Mouse (Mus musculus): ENCODE data around the gene Eps8l2.
A peak's percentile ranks its signal among the peaks of the same experiment; 100 is the strongest.
"Not testable (repeated sequence)": the region's sequence is repeated elsewhere in the genome, so short reads cannot be mapped to it uniquely, and the experiment has no call there.

Eps8l2 gene

GRCm38 (mm10) chr7:141367358-141367757 lies 28.7 kb downstream of the Eps8l2 start:
- no peak for DNase-seq

- DNase-seq, result no peak
Measured at GRCm38 (mm10) chr7:141369918-141370317, 31.2 kb downstream of the Eps8l2 start.

GRCm38 (mm10) chr7:141371942-141372595 lies 33.4 kb downstream of the Eps8l2 start:
- DNase-seq, result no peak

GRCm38 (mm10) chr7:141373611-141374010 lies 34.9 kb downstream of the Eps8l2 start:
- no peak for DNase-seq

- DNase-seq, result no peak
Measured at GRCm38 (mm10) chr7:141374399-141374798, 35.7 kb downstream of the Eps8l2 start.

- DNase-seq, result no peak
Measured at GRCm38 (mm10) chr7:141379584-141379983, 40.9 kb downstream of the Eps8l2 start.

- no peak for DNase-seq
Measured at GRCm38 (mm10) chr7:141381068-141381835, 42.6 kb downstream of the Eps8l2 start.

- DNase-seq, result no peak
Measured at GRCm38 (mm10) chr7:141387807-141388486, 49.3 kb downstream of the Eps8l2 start.

- no peak for DNase-seq
Measured at GRCm38 (mm10) chr7:141388487-141389109, 49.9 kb downstream of the Eps8l2 start.

- peak; percentile 43 for DNase-seq
Measured at GRCm38 (mm10) chr7:141390326-141391259, 51.9 kb downstream of the Eps8l2 start.

- peak; percentile 97 for DNase-seq
Measured at GRCm38 (mm10) chr7:141391625-141392551, 53.2 kb downstream of the Eps8l2 start, which contains the start of gene Taldo1. Gene Taldo1, plus strand, starts transcription at chr7:141392199.

- DNase-seq, result no peak
Measured at GRCm38 (mm10) chr7:141392552-141393222, 54.0 kb downstream of the Eps8l2 start.

GRCm38 (mm10) chr7:141394158-141394557 lies 55.5 kb downstream of the Eps8l2 start:
- DNase-seq, result no peak

- peak; percentile 55 for DNase-seq
Measured at GRCm38 (mm10) chr7:141394771-141395170, 56.1 kb downstream of the Eps8l2 start.

- no peak for DNase-seq
Measured at GRCm38 (mm10) chr7:141395348-141395747, 56.7 kb downstream of the Eps8l2 start.

- DNase-seq, result peak; percentile 61
Measured at GRCm38 (mm10) chr7:141403305-141403704, 64.6 kb downstream of the Eps8l2 start.

GRCm38 (mm10) chr7:141405466-141405865 lies 66.8 kb downstream of the Eps8l2 start:
- no peak for DNase-seq

- DNase-seq, result not testable (repeated sequence)
Measured at GRCm38 (mm10) chr7:141407670-141408069, 69.0 kb downstream of the Eps8l2 start.

GRCm38 (mm10) chr7:141408833-141409232 lies 70.2 kb downstream of the Eps8l2 start:
- DNase-seq, result peak; percentile 75

GRCm38 (mm10) chr7:141410631-141411030 lies 72.0 kb downstream of the Eps8l2 start:
- DNase-seq, result no peak
